Mouse (Mus musculus) megakaryocyte, embryonic 14.5 days (primary cell): ENCODE measurements around the gene Gm17409.

Experiments
- FLI1 ChIP-seq: IDR thresholded peaks from 2 replicates; pipeline ENCODE4 v1.6.1; 2012; ENCODE audit warnings: low read length, inconsistent platforms, mixed read lengths
- GATA1 ChIP-seq: IDR thresholded peaks from 3 replicates; pipeline ENCODE4 v1.6.1; 2012; ENCODE audit warnings: mixed read lengths, low read length, inconsistent platforms, borderline replicate concordance

DNA sequence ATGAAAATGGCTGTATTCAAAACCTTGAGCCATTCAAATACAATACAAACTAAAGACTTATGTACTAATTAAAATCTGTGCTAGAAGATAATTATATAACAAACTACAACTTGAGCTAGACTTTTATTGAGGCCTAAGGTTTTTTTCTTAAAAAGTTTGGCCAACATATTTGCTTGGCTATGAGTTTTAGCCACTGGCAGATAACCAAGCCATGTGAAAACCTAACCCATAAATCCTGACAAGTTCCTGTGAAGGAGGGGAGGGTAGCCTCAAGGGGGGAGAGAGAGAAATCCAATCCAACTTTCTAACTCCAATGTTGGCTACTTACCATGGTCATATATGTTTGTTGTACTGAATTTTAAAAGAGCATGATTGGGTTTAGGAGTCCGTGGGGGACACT lies 48.6 kb downstream of the Gm17409 start:
- no peak for TF ChIP-seq GATA1
- TF ChIP-seq FLI1, result no peak
